Mouse (Mus musculus) yolk sac, embryonic 10.5 days (tissue): Measurements from ENCODE around the gene Eif4g1.

Experiments
- DNase-seq: peaks from one replicate; pipeline ENCODE4 v3.0.0-alpha.2; 2017; ENCODE audit warnings: low spot score

Eif4g1 gene

GRCm38 (mm10) chr16:20726384-20726783 lies 58.3 kb downstream of the Eif4g1 start:
- no peak for DNase-seq

DNA sequence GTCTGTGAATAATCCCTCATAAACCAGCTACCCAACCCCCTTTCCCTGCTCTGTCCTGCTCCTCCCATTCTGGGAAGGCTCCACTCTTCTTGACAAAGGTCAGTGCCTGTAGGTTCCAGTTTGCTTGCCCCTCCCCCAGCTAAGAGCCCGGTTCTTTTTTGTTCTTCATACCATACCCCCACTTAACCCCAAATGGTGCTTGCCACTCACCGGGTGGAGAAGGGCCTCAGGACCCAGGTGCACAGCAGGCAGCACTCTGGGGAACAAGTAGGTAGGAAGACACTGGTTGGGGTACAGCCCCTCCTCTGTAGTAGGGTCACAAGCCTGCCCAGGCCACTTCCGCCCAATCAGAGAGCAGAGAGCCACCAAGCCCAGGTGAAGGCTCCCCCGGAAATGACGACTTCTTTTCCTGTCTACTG lies 62.2 kb downstream of the Eif4g1 start:
- peak; percentile 86 for DNase-seq

DNA sequence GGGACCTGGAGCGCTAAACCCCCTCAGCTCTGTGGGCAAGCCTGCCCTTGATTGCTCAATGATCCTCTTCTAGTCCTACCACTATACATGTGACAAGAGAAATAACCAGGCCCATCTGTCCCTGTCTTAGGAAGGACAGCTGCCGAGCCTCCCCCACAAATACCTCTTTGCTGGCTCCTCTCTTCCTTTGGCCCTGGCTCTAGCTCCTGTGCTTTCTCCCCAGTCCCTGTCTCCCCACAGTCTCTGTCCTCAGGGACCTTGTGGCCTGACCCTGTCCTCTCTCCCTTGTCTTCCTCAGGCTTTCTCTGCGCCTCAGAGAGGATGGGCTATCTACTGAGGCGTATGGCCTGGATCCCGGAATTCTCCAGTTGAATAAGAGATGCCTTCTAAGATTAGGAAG lies 63.6 kb downstream of the Eif4g1 start:
- no peak for DNase-seq

GRCm38 (mm10) chr16:20732251-20732924 lies 64.3 kb downstream of the Eif4g1 start:
- DNase-seq: peak; percentile 67

GRCm38 (mm10) chr16:20732925-20733730 lies 65.0 kb downstream of the Eif4g1 start, which contains the start of gene Chrd:
Chrd (plus strand) TSS chr16:20733127.
- peak; percentile 78 for DNase-seq

DNA sequence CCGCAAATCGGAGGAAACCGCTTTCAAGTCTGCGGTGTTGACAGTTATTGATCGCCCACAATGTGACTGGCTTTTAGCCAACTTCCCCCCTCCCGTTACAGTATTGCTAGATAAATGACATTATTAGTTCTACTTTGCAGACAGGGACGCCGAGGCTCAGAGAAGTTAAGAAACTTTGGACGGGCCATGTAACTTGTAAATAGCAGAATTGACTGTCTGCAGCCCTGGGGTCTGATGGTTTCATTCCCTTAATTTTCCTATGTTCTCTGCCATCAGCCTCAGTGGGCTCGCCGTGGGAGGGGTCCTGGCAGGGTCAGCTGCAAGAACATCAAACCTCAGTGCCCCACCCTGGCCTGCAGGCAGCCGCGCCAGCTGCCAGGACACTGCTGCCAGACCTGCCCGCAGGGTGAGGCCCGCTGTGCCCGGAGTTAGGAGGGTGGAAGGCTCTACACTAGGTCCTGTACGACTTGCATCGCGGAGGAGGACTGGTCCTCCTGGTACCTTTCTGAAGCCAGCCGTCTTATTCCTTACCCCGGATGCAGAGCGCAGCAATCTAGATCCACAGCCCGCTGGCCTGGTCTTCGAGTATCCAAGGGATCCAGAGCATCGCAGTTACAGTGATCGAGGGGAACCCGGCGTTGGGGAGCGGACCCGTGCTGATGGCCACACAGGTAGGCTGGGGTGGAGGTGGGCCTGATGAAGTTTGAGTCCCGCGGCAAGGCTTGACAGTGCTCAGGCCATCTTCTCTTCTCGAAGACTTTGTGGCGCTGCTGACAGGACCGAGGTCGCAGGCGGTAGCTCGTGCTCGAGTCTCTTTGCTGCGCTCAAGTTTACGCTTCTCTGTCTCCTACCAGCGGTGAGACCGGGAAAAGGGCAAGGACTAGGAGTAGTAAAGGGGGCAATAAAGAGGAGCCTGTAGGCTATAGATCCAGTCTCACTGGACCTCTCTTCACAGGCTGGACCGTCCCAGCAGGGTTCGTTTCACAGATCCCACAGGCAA lies 65.9 kb downstream of the Eif4g1 start, which contains the start of gene Thpo:
Gene Thpo (minus strand): TSS at position 781 of the 1,000 bp plus-strand sequence.
- no peak for DNase-seq

DNA sequence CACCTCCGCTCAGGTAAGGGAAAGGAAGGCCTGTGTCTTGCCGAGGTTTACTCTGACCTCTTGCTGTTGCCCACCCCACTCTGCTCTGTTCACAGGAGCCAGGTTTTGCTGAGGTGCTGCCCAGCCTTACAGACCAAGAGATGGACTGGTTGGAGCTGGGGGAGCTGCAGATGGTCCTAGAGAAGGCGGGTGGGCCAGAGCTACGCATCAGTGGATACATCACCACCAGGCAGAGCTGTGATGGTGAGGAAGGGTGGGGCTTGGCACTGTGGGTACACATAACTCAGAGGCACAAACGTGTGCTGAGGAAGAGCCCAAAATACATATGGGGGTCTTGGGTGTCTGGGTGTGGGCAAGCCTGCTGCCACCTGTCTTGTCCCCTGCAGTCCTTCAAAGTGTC lies 67.5 kb downstream of the Eif4g1 start:
- DNase-seq: no peak

DNA sequence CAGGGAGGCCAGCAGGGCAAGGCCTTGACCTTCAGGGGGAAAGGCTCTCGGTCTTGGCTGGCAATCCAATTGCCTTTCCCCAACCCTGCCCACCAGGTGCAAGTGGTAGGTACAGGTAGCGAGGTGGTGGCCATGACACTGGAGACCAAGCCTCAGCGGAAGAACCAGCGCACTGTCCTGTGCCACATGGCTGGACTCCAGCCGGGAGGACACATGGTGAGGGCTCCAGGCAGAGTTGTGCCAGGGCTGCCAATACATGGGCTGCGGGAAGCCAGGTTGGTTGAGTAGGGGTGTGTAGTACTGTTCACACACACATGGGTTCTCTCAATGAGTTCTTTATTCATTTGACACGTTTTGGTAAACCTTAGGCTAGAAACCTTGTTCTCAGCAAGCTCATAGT lies 68.1 kb downstream of the Eif4g1 start:
- DNase-seq: no peak

DNA sequence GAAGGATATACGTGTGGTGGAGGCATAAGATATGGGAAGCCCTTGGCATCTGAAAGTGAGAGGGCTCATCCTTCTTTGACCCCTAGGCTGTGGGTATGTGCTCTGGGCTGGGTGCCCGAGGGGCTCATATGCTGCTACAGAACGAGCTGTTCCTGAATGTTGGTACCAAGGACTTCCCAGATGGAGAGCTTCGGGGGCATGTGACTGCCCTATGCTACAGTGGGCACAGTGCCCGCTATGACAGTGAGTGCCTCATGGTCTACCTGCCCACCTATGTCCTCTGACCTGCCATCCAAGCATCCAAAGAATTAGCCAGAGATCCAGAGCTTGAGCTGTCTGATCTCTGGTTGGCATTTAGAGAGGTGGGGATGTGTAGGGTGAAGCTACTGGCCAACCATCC lies 68.7 kb downstream of the Eif4g1 start:
- DNase-seq: no peak

DNA sequence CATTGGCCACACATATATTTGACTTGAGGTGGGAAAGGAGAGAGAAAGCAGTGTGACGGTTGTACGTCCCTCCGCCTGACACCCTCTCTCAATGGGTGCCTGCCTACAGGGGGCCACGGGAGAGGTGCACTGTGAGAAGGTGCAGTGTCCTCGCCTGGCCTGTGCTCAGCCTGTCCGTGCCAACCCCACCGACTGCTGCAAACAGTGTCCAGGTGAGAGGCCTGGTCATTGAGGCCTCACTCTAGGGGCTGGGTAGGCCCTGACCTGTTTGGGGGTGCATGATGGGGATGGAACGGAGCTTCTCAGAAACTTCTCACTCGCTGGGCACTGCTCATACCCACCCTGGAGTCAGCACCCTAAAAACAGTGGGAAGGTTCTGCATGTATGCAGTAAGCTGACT lies 71.7 kb downstream of the Eif4g1 start:
- no peak for DNase-seq
